Mouse (Mus musculus): ENCODE measurements around the gene Ddr1. TPM values are rescaled to one million over a fixed set of nuclear protein-coding genes. Genes with fewer than 3 reads are reported as not detected.
A peak's percentile ranks its signal among the peaks of the same experiment; 100 is the strongest.

The Ddr1 gene
- polyA plus RNA-seq, 1 experiment from 2014 or later = 187 TPM

DNA sequence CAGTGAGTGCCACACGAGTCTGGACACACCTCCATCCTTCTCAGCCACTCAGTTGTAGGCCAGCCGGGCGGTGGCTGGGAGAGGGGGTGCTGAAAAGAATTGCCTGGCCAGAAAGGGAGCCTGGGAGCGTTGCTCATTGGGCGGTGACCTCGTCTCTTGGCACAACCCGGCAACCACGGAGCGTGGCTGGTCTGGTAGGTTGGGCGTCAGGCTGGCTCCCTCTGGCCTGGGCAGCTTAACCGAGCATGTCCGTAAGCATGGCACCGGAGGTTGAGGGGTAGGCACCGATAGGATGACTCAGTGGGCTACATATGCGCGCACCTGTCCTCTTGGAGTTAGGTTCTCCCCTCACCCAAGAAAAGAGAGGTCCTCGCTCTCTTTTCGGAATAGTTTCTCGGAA, 4.5 kb downstream of the Ddr1 start:
- Histone ChIP-seq H3K4me1 (replicated peaks) (peaks cover 61% of the 10 kb centered on the region), H3K36me3 (peaks cover 11% of the 10 kb centered on the region), H3K27ac (peak overlapping the region; percentile 99), H3K9me3 (peaks cover 3% of the 10 kb centered on the region; the same call in 1 of the 2 replicates), H3K27me3 (no peaks in the 10 kb centered on the region), H3K4me3 (replicated peaks) (peak overlapping the region; percentile 85), H3K4me2 (replicated peaks) (peak overlapping the region; percentile 90), H3K9ac (replicated peaks) (peak overlapping the region; percentile 98)
- WGBS = 1% methylated on average over 19 of the region's 19 CpGs
- ATAC-seq = no peak

DNA sequence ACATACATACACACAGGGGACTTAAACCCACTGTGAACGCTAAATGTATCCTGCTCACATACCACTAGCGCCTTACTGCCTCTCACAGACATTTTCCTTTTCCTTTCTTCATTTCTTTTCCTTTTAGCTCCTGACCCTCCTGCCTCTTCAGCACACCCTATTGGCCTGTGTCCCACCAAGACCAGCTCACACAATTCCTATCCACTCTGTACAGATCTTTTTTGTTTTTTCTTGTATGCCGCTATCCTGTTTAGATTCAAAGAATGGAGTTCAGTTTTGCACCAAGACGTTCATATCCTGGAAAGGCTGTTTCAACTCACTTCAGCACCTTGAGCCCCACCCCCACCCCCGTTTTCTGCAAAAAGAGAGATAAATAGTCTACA, 5.9 kb downstream of the Ddr1 start:
- 19% methylated on average over 5 of the region's 5 CpGs for WGBS
- peaks cover 3% of the 10 kb centered on the region; the same call in 1 of the 2 replicates for H3K9me3 ChIP-seq
- peaks cover 15% of the 10 kb centered on the region for H3K36me3 ChIP-seq
- H3K4me3 ChIP-seq (replicated peaks) = peak overlapping the region; percentile 41
- peak overlapping the region; percentile 79 for H3K9ac ChIP-seq (replicated peaks)
- H3K27ac ChIP-seq = peak overlapping the region; percentile 99
- H3K27me3 ChIP-seq = no peaks in the 10 kb centered on the region
- no peak for ATAC-seq
- H3K4me2 ChIP-seq (replicated peaks) = peak overlapping the region; percentile 90
- H3K4me1 ChIP-seq (replicated peaks) = peaks cover 52% of the 10 kb centered on the region

GRCm38 (mm10) chr17:35697759-35698500, 6.5 kb downstream of the Ddr1 start:
- Histone ChIP-seq H3K4me1 (replicated peaks) (peaks cover 50% of the 10 kb centered on the region), H3K36me3 (peaks cover 21% of the 10 kb centered on the region)

GRCm38 (mm10) chr17:35697429-35697758, 7.0 kb downstream of the Ddr1 start:
- Histone ChIP-seq H3K27ac (peak overlapping the region; percentile 99), H3K36me3 (peaks cover 26% of the 10 kb centered on the region), H3K27me3 (no peaks in the 10 kb centered on the region), H3K4me2 (replicated peaks) (peak overlapping the region; percentile 90), H3K9me3 (peaks cover 3% of the 10 kb centered on the region; the same call in 1 of the 2 replicates), H3K4me1 (replicated peaks) (peaks cover 47% of the 10 kb centered on the region), H3K4me3 (replicated peaks) (peak overlapping the region; percentile 41), H3K9ac (replicated peaks) (peak overlapping the region; percentile 79)
- no peak for ATAC-seq
- WGBS = 7% methylated on average over 1 of the region's 1 CpGs

More at GRCm38 (mm10) chr17:35697759-35698500, 6.5 kb downstream of the Ddr1 start:
- Histone ChIP-seq H3K4me3 (replicated peaks) (peak overlapping the region; percentile 41), H3K9ac (replicated peaks) (peak overlapping the region; percentile 79), H3K27ac (peak overlapping the region; percentile 99), H3K9me3 (peaks cover 3% of the 10 kb centered on the region; the same call in 1 of the 2 replicates), H3K27me3 (no peaks in the 10 kb centered on the region), H3K4me2 (replicated peaks) (peak overlapping the region; percentile 90)
- WGBS = 1% methylated on average over 16 of the region's 16 CpGs
- peak; percentile 75 for ATAC-seq

DNA sequence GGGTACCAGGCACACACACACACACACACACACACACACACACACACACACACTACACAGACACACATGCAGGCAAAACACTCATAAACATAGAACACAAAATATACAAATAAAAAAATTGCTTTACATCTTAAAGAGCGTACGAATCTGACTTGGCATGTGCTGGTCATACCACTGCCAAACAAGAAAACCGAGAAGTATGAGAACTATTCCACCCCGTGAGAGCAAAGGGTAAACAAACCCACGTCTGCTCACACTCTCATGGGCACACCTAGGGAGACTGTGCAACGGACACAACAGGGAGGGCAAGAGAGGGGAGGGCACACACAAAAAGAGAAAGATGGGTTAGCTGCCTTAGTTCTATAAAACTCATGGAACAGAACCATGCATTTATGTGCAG, 7.7 kb downstream of the Ddr1 start:
- ATAC-seq = no peak

GRCm38 (mm10) chr17:35695289-35695688, 9.1 kb downstream of the Ddr1 start:
- Histone ChIP-seq H3K9ac (replicated peaks) (no peak overlapping the region), H3K27ac (no peak overlapping the region), H3K4me3 (replicated peaks) (no peak overlapping the region), H3K4me2 (replicated peaks) (no peak overlapping the region), H3K4me1 (replicated peaks) (peaks cover 36% of the 10 kb centered on the region), H3K27me3 (no peaks in the 10 kb centered on the region), H3K9me3 (peaks cover 3% of the 10 kb centered on the region; the same call in 1 of the 2 replicates), H3K36me3 (peaks cover 47% of the 10 kb centered on the region)
- WGBS = 92% methylated on average over 2 of the region's 2 CpGs
- no peak for ATAC-seq

More for the DNA sequence above, 7.7 kb downstream of the Ddr1 start:
- Histone ChIP-seq H3K4me3 (replicated peaks) (peak overlapping the region; percentile 41), H3K4me2 (replicated peaks) (peak overlapping the region; percentile 90), H3K36me3 (peaks cover 33% of the 10 kb centered on the region), H3K4me1 (replicated peaks) (peaks cover 40% of the 10 kb centered on the region), H3K9me3 (peaks cover 3% of the 10 kb centered on the region; the same call in 1 of the 2 replicates), H3K9ac (replicated peaks) (peak overlapping the region; percentile 79), H3K27me3 (no peaks in the 10 kb centered on the region), H3K27ac (peak overlapping the region; percentile 99)
- WGBS = 65% methylated on average over 6 of the region's 6 CpGs

DNA sequence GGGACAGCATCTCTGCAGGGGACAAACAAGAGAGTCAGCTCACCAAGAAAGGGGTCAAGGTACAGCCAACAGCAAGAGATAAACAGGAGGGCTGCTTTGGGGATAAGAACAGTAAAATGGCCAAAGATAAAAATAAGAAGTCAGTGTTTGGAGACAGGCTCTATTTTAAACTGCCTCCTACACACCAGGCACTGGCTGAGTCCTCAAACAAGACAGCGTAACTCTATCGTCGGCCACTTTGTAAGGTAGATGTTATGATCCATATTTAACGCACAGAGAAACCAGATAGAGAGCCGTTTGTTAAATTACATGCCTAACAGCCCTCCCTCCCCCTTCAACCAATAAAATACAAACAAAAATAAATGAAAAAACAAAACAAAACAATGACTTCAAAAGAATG, 10.5 kb downstream of the Ddr1 start:
- Histone ChIP-seq H3K27me3 (no peaks in the 10 kb centered on the region), H3K4me1 (replicated peaks) (peaks cover 26% of the 10 kb centered on the region), H3K4me2 (replicated peaks) (no peak overlapping the region), H3K4me3 (replicated peaks) (no peak overlapping the region), H3K9me3 (peaks cover 3% of the 10 kb centered on the region; the same call in 1 of the 2 replicates), H3K36me3 (peaks cover 59% of the 10 kb centered on the region), H3K27ac (no peak overlapping the region), H3K9ac (replicated peaks) (no peak overlapping the region)
- ATAC-seq = no peak
- WGBS = 95% methylated on average over 5 of the region's 5 CpGs

GRCm38 (mm10) chr17:35692368-35692767, 12.1 kb downstream of the Ddr1 start:
- WGBS = 78% methylated on average over 4 of the region's 4 CpGs

DNA sequence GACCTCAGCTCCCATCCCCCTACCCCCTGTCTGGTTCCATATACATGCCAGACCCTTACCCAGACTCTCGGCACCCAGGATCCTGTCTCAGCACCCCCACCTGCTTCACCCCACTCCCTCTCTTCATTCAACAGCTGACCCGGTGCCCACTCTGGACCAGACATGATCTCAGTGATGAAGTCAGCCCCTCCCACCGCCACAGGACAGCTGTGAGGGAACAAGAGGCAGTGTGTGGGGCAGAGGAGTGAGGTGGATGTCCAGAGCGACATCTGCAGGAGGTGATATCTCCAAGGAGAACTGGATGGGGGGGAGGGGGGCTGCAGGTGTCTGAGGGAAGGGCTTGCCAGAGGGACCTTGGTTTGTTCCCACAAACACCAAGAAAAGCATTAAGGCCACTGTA, 12.6 kb downstream of the Ddr1 start:
- Histone ChIP-seq H3K27me3 (no peaks in the 10 kb centered on the region), H3K4me3 (replicated peaks) (no peak overlapping the region), H3K27ac (no peak overlapping the region), H3K36me3 (peaks cover 80% of the 10 kb centered on the region), H3K9me3 (peaks cover 3% of the 10 kb centered on the region; the same call in 1 of the 2 replicates), H3K4me1 (replicated peaks) (peaks cover 14% of the 10 kb centered on the region), H3K9ac (replicated peaks) (no peak overlapping the region), H3K4me2 (replicated peaks) (no peak overlapping the region)
- ATAC-seq = no peak
- WGBS = 81% methylated on average over 4 of the region's 4 CpGs

More at GRCm38 (mm10) chr17:35692368-35692767, 12.1 kb downstream of the Ddr1 start:
- Histone ChIP-seq H3K4me2 (replicated peaks) (no peak overlapping the region), H3K9ac (replicated peaks) (no peak overlapping the region), H3K4me1 (replicated peaks) (peaks cover 14% of the 10 kb centered on the region), H3K9me3 (peaks cover 3% of the 10 kb centered on the region; the same call in 1 of the 2 replicates), H3K4me3 (replicated peaks) (no peak overlapping the region), H3K27ac (no peak overlapping the region), H3K36me3 (peaks cover 75% of the 10 kb centered on the region), H3K27me3 (no peaks in the 10 kb centered on the region)
- no peak for ATAC-seq

DNA sequence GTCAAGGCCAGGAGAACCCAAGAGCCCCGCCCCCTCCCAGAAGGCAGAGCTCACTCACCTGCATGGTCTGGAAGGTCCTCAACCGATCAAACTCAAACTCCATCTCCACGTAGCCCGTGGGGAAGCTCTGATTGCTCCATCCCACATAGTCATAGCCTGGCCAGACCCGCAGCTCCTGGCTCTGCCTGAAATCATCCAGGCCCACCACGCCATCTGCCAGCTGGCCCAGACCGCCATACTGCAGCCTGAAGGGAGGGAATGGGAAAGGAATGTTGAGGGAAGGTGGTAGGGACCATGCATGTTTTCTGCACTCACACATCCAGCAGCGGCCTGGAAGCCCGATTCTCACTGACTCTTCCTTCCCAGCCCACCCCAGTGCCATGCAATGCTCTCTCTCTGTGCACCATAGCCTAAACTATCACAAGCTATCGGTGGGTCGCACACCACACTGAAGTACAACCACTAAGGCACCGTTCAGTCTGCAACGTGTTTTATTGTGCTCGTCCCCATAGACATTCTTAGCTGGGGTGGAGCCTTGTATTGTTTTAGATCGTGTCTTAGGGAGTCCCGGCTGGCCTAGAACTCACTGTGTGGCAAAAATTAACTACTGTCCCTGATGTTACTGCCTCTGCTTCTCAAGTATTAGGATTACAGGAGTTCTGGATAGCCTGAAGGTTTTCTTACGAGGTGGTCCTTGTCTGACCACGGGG, 14.3 kb downstream of the Ddr1 start:
- Histone ChIP-seq H3K27ac (no peak overlapping the region), H3K9me3 (no peaks in the 10 kb centered on the region), H3K36me3 (peaks cover 88% of the 10 kb centered on the region)

DNA sequence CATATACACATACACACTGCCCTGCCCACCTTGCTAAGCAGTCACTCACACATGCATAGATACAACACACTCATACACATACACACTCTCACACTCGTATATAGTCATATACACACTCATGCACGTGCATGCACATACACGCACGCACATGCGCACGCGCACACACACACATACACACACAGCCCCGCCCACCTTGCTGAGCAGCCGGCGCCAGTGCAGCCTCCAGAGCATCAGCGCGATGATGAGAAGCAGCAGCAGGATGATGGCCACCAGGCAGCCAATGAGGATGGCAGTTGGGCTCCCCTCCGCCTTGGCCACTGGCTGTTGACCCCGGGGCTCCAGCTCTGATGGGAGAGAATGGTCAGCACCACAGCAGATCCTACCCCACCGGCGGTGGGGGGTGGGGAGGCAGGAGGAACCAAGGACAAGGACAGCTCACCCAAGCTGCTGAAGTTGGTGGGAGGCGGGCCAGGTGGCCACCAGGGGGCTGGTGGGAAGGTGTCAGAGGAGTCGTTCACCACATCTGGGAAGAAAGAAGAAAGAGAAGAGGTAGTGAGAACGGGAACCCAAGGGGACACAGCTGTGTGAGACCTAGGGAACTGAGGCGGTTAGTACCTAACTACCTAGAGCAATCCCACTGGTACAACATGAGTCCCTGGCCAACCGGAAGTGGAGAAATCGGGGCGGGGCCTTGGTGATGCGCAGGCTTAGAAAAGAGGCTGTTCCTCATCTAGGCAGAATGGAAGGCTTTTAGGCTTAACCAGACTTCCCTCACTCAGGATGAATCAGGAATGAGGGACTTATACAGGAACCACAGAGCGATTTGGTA, 15.9 kb downstream of the Ddr1 start:
- 93% methylated on average over 25 of the region's 25 CpGs for WGBS
- no peaks in the 10 kb centered on the region for H3K27me3 ChIP-seq
- no peak overlapping the region for H3K4me2 ChIP-seq (replicated peaks)
- peaks cover 98% of the 10 kb centered on the region for H3K36me3 ChIP-seq
- no peaks in the 10 kb centered on the region for H3K9me3 ChIP-seq
- H3K9ac ChIP-seq (replicated peaks) = no peak overlapping the region
- H3K27ac ChIP-seq = no peak overlapping the region
- H3K4me1 ChIP-seq (replicated peaks) = peaks cover 31% of the 10 kb centered on the region
- no peak for ATAC-seq
- H3K4me3 ChIP-seq (replicated peaks) = no peak overlapping the region

More for the DNA sequence above, 14.3 kb downstream of the Ddr1 start:
- no peak for ATAC-seq
- Histone ChIP-seq H3K9ac (replicated peaks) (no peak overlapping the region; the same call in 1 of the 2 replicates), H3K4me1 (replicated peaks) (peaks cover 26% of the 10 kb centered on the region), H3K27me3 (no peaks in the 10 kb centered on the region), H3K4me2 (replicated peaks) (no peak overlapping the region), H3K4me3 (replicated peaks) (no peak overlapping the region)
- 95% methylated on average over 18 of the region's 18 CpGs for WGBS

All from midbrain, embryonic 13.5 days (tissue).